Mouse (Mus musculus) midbrain, embryonic 14.5 days (tissue): ENCODE data around the gene Sat1. TPM values are rescaled to one million over a fixed set of nuclear protein-coding genes. Genes with fewer than 3 reads are reported as not detected.

ENCODE experiments used
- ATAC-seq: fragments of 200-750 bp; cut with Nextera tagmentation; 2 replicates; pipeline ENCODE4 v1.8.0; 2017; ENCODE audit warnings: moderate number of reproducible peaks, moderate library complexity; ENCODE audit not compliant: low FRiP score, low TSS enrichment
- DNase-seq: peaks from one replicate; pipeline ENCODE4 v3.0.0-alpha.2; 2015
- H3K27ac ChIP-seq: fragments of 300-500 bp; sonication (generic); replicated peaks from 2 replicates; pipeline ENCODE4 v1.5.1; 2014; ENCODE audit warnings: mild to moderate bottlenecking, low read depth, low read length, moderate library complexity
- H3K27me3 ChIP-seq: fragments of 300-500 bp; sonication (generic); 2 replicates; pipeline ENCODE4 v1.6.1; 2014; ENCODE audit warnings: low read length, control low read depth, mixed read lengths; ENCODE audit not compliant: control insufficient read depth, insufficient read depth
- H3K36me3 ChIP-seq: fragments of 300-500 bp; sonication (generic); 2 replicates; pipeline ENCODE4 v1.6.1; 2014; ENCODE audit warnings: low read length, control low read depth; ENCODE audit not compliant: control insufficient read depth, insufficient read depth
- H3K4me1 ChIP-seq: fragments of 300-500 bp; sonication (generic); 2 replicates; pipeline ENCODE4 v1.6.1; 2014; ENCODE audit warnings: mild to moderate bottlenecking, antibody characterized with exemption, low read length, control low read depth; ENCODE audit not compliant: control insufficient read depth, insufficient read depth
- H3K4me2 ChIP-seq: fragments of 300-500 bp; sonication (generic); 2 replicates; pipeline ENCODE4 v1.6.1; 2014; ENCODE audit warnings: mild to moderate bottlenecking, low read length, moderate library complexity
- H3K4me3 ChIP-seq: fragments of 300-500 bp; sonication (generic); replicated peaks from 2 replicates; pipeline ENCODE4 v1.5.1; 2014; ENCODE audit warnings: low read depth, low read length
- H3K9ac ChIP-seq: fragments of 300-500 bp; sonication (generic); replicated peaks from 2 replicates; pipeline ENCODE4 v1.6.1; 2014; ENCODE audit warnings: mild to moderate bottlenecking, low read length, moderate library complexity
- H3K9me3 ChIP-seq: fragments of 300-500 bp; sonication (generic); 2 replicates; pipeline ENCODE4 v1.6.1; 2016; ENCODE audit warnings: low read length, control low read depth, mixed read lengths; ENCODE audit not compliant: control insufficient read depth
- WGBS: fragments of 180-500 bp; shearing (Covaris S2); extraction: QIAGEN DNeasy Blood & Tissue Kit; methylation state at CpG from one replicate; pipeline ENCODE4 v1.1.7; 2014; 5-methylcytosine and 5-hydroxymethylcytosine counted together
- polyA plus RNA-seq: library from polyadenylated mRNA; unstranded; fragments of >200 nt; fragmentation: Nextera tagmentation; extraction: Ambion mirVana; gene quantifications from 2 replicates; pipeline ENCODE4 v1.2.1, GENCODE M21; 2014

Sat1 gene
- polyA plus RNA-seq, 1 experiment from 2014 or later: 86.7 TPM

DNA sequence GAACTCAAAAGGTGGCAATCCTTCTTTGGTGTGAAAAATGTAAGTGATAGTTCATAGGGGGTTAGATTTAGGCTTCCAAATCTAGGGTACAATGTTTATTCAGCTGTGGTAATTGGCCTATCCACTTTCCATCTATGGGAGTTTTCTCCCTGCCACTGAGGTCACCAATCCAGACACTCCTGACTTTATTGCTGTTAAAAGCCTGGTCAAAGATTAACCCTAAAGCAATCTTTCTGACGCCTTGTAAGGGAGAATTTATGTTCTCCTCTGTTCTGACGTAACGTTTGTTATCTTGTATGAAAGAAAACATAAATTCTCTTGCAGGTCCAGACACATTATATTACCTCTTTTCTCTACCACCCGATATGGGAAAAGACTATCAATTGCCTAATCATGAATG is 40.7 kb downstream of the Sat1 start:
- ATAC-seq (no peak), DNase-seq (no peak)
- H3K4me3 ChIP-seq: no peak overlapping the region
- no peaks in the 10 kb centered on the region for H3K27me3 ChIP-seq
- no peaks in the 10 kb centered on the region for H3K36me3 ChIP-seq
- H3K4me2 ChIP-seq: no peak overlapping the region
- no peaks in the 10 kb centered on the region for H3K9me3 ChIP-seq
- WGBS: 86% methylated on average over 4 of the region's 4 CpGs
- H3K9ac ChIP-seq: no peak overlapping the region
- no peak overlapping the region for H3K27ac ChIP-seq
- no peaks in the 10 kb centered on the region for H3K4me1 ChIP-seq

DNA sequence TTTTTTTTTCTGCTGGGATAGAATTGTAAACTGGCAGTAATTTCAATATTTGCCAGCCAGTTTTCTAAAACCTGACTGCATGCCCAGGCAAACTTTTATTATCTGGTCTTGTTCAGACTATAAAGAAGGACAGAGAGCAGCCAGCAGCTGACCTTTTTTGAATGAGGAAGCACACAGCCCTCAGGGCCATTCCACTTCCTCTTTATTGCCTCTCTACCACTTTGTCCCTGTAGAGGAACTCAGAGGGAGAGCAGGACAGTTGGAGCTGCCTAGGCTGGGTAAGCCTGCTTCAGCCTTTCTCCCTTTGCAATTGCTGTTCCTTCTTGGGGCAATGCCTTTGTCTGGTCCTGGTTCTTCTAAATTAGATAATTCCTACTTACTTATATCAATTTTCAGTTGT is 43.9 kb downstream of the Sat1 start:
- Histone ChIP-seq H3K4me1 (no peaks in the 10 kb centered on the region), H3K4me3 (no peak overlapping the region), H3K27me3 (no peaks in the 10 kb centered on the region), H3K9ac (no peak overlapping the region), H3K4me2 (no peak overlapping the region), H3K36me3 (no peaks in the 10 kb centered on the region), H3K27ac (no peak overlapping the region), H3K9me3 (no peaks in the 10 kb centered on the region)
- no peak for DNase-seq
- no peak for ATAC-seq

DNA sequence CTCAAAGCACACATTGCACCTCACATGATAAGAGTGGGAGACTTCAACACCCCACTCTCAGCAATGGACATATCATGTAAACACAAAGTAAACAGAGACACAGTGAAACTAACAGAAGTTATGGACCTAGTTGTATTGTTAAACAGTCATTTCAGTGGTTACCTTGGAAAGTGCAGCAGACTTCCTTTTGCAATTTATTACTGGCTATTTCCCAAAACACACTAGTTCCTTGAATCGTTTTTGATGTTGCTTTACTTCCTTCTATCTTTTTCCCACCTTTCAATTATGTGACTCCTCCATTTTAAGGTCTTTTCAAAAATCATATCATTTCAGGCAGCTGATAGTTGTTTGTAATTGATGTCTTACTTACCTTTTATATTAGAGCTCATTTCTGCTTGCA is 44.5 kb downstream of the Sat1 start:
- no peak overlapping the region for H3K27ac ChIP-seq
- H3K9ac ChIP-seq: no peak overlapping the region
- H3K36me3 ChIP-seq: no peaks in the 10 kb centered on the region
- no peaks in the 10 kb centered on the region for H3K27me3 ChIP-seq
- WGBS: 72% methylated on average over 1 of the region's 1 CpGs
- no peak overlapping the region for H3K4me2 ChIP-seq
- no peaks in the 10 kb centered on the region for H3K4me1 ChIP-seq
- ATAC-seq (no peak), DNase-seq (no peak)
- no peak overlapping the region for H3K4me3 ChIP-seq
- H3K9me3 ChIP-seq: no peaks in the 10 kb centered on the region

DNA sequence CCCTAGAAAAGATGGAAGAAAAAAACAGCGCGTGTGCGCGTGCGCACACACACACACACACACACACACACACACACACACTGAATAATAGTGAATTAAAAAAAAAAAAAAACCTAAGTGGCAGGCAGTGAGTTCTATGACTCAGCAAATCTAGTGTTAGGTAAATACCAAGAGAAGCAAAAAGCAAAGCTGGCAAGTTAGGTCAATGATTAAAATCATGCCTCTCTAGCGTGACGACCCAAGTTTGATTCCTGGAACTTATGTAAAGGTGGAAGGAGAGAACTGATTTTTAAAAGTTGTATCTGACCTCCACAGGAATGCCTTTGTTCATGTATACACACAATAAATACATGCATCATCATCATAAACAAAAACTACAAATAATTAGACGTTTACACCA is 46.4 kb downstream of the Sat1 start:
- Histone ChIP-seq H3K4me3 (no peak overlapping the region), H3K4me2 (no peak overlapping the region), H3K27ac (no peak overlapping the region), H3K4me1 (no peaks in the 10 kb centered on the region), H3K27me3 (no peaks in the 10 kb centered on the region), H3K36me3 (no peaks in the 10 kb centered on the region), H3K9me3 (no peaks in the 10 kb centered on the region), H3K9ac (no peak overlapping the region)
- DNase-seq: no peak
- ATAC-seq: no peak
- WGBS: 94% methylated on average over 8 of the region's 8 CpGs

DNA sequence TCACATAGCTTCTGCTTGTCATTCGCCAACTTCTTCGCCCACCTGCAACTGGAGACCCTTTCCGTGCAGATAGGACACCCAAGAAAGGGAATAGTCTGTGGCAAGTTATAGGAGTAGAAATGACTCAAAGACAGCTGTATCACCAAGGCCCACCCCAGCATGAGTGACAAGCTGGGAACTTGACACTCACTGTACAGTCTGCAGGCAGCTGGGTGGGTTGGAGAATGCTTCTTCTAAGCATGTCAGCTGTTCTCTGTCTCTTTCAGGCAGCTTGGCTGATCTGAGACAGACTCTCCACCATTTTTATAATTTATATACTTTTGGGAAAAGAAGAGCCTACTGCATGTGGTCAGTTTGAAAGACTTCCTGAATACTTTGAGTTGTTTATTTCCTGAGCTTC is 48.6 kb downstream of the Sat1 start:
- Histone ChIP-seq H3K27me3 (no peaks in the 10 kb centered on the region), H3K9me3 (no peaks in the 10 kb centered on the region), H3K4me1 (no peaks in the 10 kb centered on the region), H3K4me3 (no peak overlapping the region), H3K9ac (no peak overlapping the region), H3K27ac (no peak overlapping the region), H3K4me2 (no peak overlapping the region), H3K36me3 (no peaks in the 10 kb centered on the region)
- DNase-seq (no peak), ATAC-seq (no peak)
- WGBS: 95% methylated on average over 3 of the region's 3 CpGs

DNA sequence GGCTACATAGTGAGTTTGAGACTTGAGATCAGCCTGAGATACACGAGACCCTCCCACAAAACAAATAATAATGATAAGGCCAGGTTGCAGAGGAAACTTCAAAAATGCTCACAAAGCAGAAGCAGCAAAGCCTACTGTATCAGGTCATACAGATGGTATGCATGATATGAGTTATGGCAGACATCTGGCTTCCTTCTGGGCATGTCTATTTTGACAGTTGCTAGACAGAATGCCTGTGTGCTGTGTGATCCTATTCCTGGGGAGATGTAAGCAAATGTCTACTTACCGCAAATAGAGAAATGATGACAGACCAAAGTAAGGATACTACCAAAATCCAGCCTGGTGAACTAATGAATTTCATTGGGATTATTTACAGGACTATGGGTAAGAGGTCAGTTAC is 49.9 kb downstream of the Sat1 start:
- no peak overlapping the region for H3K27ac ChIP-seq
- no peak overlapping the region for H3K9ac ChIP-seq
- ATAC-seq (no peak), DNase-seq (no peak)
- WGBS: 75% methylated on average over 2 of the region's 2 CpGs
- no peaks in the 10 kb centered on the region for H3K36me3 ChIP-seq
- H3K9me3 ChIP-seq: no peaks in the 10 kb centered on the region
- H3K27me3 ChIP-seq: no peaks in the 10 kb centered on the region
- H3K4me1 ChIP-seq: no peaks in the 10 kb centered on the region
- no peak overlapping the region for H3K4me2 ChIP-seq
- no peak overlapping the region for H3K4me3 ChIP-seq

DNA sequence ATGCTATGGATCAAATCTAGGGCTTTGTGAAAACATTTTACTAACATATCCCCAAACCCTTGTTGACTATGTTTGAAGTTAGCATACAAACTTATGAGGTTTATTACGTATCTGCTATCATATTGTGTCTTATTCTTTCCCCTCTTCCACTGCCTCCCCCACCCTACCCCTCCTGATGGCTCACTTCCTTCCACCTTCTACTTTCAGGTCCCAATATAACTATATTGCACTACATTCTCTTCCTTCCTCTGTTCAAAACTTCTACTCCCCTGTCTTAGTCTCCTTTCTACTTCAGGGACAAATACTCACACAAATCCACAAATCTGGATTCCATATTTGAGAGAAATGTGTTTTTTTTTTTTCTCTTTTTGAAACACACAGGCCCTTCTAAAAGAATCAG is 52.7 kb downstream of the Sat1 start:
- Histone ChIP-seq H3K27me3 (no peaks in the 10 kb centered on the region), H3K4me3 (no peak overlapping the region), H3K27ac (no peak overlapping the region), H3K36me3 (no peaks in the 10 kb centered on the region), H3K9ac (no peak overlapping the region), H3K9me3 (no peaks in the 10 kb centered on the region), H3K4me1 (no peaks in the 10 kb centered on the region), H3K4me2 (no peak overlapping the region)
- no peak for DNase-seq
- 57% methylated on average over 1 of the region's 1 CpGs for WGBS
- ATAC-seq: no peak

Other genes starting within 250 kb of the Sat1 start
- not detected in 2 replicates for gene Magea8, start 220.6 kb downstream of the Sat1 start, polyA plus RNA-seq
- gene Magea5, start 153.3 kb downstream of the Sat1 start, polyA plus RNA-seq: not detected in 2 replicates
- gene Magea1, start 126.7 kb downstream of the Sat1 start, polyA plus RNA-seq: not detected in 2 replicates
- not detected in 2 replicates for gene Magea2, start 122.8 kb downstream of the Sat1 start, polyA plus RNA-seq
- not detected in 2 replicates for gene Cldn34b2, start 88.0 kb downstream of the Sat1 start, polyA plus RNA-seq
- gene Acot9, start 46.0 kb upstream of the Sat1 start, polyA plus RNA-seq: 48.0 and 49.9 TPM in 2 replicates
- gene Prdx4, start 124.3 kb upstream of the Sat1 start, polyA plus RNA-seq: 89.1 and 105 TPM in 2 replicates